Mouse (Mus musculus) liver, embryonic 14.5 days (tissue): Measurements from ENCODE around the gene Slco1a5.

Experiments used
- CTCF ChIP-seq: IDR thresholded peaks from 2 replicates; pipeline ENCODE4 v1.5.1; 2016; ENCODE audit warnings: antibody characterized with exemption, low read depth, control low read depth
- EP300 ChIP-seq: IDR thresholded peaks from 2 replicates; pipeline ENCODE4 v1.6.1; 2016; ENCODE audit warnings: antibody characterized with exemption, low read depth

DNA sequence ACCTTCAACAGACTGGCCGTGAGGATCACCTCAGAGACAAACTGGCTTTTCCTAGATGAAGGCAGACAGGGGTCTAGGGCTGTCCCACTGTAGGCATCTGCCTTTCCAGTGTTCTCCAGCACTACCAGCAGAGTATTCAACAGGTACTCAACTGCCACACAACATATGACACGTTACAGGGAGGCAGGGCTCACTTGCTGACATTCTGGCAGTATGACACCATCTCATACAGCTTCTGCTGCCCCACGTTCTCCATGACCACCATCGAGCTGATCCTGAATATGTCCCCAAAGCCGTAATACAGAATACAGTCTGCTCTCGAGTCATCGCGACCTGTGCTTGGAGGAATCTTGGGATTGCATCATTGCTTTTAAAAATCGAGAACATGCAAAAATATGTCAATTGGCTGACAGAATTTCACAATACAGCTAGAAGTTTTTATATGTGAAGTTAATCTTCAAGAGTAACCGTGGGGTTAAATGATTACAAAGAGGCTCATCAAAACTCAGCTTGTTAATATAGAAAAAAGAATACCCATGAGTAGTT lies 43.8 kb upstream of the Slco1a5 start:
- TF ChIP-seq CTCF (no peak), EP300 (no peak)
